Mouse (Mus musculus) C2C12 (cell line): ENCODE measurements at regions not wholly inside any gene's neighbourhood (a gene's known extent, or its start where the extent isn't known, plus 50 kb on each side); places are given as distances from the start of the nearest gene placed in this dataset.

Experiments
- H3K27me3 ChIP-seq: one replicate; pipeline ENCODE4 v1.6.1; 2011; ENCODE audit not compliant: control insufficient read depth, insufficient read depth, insufficient read length
- H3K36me3 ChIP-seq: one replicate; pipeline ENCODE4 v1.6.1; 2011; ENCODE audit not compliant: control insufficient read depth, insufficient read depth
- H3K4me3 ChIP-seq: one replicate; pipeline ENCODE4 v1.5.1; 2011; ENCODE audit warnings: mild to moderate bottlenecking, control low read depth; ENCODE audit not compliant: poor library complexity, insufficient read depth, severe bottlenecking
- H3K79me2 ChIP-seq: one replicate; pipeline ENCODE4 v1.6.1; 2011; ENCODE audit not compliant: control insufficient read depth, insufficient read depth
- H3K79me3 ChIP-seq: one replicate; pipeline ENCODE4 v1.6.1; 2011; ENCODE audit warnings: low read depth, control low read depth
- H3ac ChIP-seq: one replicate; pipeline ENCODE3; 2011; ENCODE audit warnings: low read depth; ENCODE audit not compliant: control insufficient read depth, insufficient read length
- CEBPB ChIP-seq: IDR thresholded peaks from one replicate; pipeline ENCODE4 v1.6.1; 2011; ENCODE audit warnings: low read depth, mild to moderate bottlenecking, control low read depth, moderate library complexity
- CTCF ChIP-seq: IDR thresholded peaks from one replicate; pipeline ENCODE4 v1.5.1; 2011; ENCODE audit not compliant: control insufficient read depth, insufficient read depth, insufficient read length
- FOSL1 ChIP-seq: IDR thresholded peaks from one replicate; pipeline ENCODE4 v1.8.0; 2011; ENCODE audit warnings: mild to moderate bottlenecking, low read length; ENCODE audit not compliant: poor library complexity, insufficient read depth, severe bottlenecking
- MAX ChIP-seq: IDR thresholded peaks from one replicate; pipeline ENCODE4 v1.6.1; 2011; ENCODE audit warnings: mild to moderate bottlenecking, control low read depth
- MYOD1 ChIP-seq: IDR thresholded peaks from one replicate; pipeline ENCODE4 v1.6.1; 2011; ENCODE audit warnings: low read depth; ENCODE audit not compliant: control insufficient read depth, insufficient read length
- MYOG ChIP-seq: IDR thresholded peaks from one replicate; pipeline ENCODE4 v1.6.1; 2011; ENCODE audit not compliant: control insufficient read depth, insufficient read length; ENCODE audit errors: extremely low read depth
- USF1 ChIP-seq: IDR thresholded peaks from one replicate; pipeline ENCODE4 v1.6.1; 2011; ENCODE audit warnings: low read depth, mild to moderate bottlenecking, control low read depth, moderate library complexity

DNA sequence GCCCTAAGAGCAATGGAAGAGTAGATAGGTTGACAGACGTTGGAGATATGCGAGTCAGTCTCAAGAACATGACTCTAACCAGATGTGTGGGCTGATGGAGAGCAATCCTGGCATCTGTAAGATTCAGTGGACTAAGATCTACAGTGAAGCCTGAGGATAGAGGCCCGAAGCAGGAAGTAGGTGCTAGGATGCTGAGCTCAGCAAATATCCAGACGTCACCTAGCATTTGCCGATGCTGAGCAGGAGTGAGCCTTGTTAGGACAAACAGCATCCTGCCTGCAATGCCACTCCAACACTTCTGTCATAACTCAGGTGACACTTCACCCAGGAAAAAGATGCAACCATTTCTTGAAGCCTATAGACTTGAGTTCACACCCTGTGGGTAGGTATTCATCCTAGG is 199.8 kb downstream of the Hs3st3b1 start:
- Histone ChIP-seq H3K36me3 (no peaks in the 10 kb centered on the region), H3K4me3 (no peak overlapping the region), H3K27me3 (no peaks in the 10 kb centered on the region), H3K79me3 (no peaks in the 10 kb centered on the region), H3ac (no peak overlapping the region), H3K79me2 (no peaks in the 10 kb centered on the region)
- TF ChIP-seq MYOD1 (no peak), CEBPB (no peak), USF1 (no peak), MYOG (no peak), FOSL1 (no peak), MAX (no peak)

DNA sequence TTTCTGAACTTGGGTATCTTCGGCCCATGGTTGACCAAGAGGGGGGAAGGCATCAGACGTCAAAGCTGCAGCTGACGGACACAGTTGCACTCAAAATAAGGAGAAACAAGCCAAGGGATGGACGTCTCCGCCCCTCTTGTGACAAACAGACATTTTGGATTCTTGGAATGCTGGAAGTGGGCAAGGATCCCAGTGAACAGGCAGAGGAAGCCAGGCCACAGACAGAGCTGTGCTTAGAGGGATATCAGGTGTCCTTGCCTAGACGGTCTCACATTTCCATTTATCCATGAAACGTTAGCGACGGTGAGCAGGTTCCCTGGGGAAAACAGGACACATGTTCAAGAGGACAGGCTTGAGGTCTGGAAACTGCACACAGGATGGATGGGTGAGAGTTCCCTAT is 191.2 kb downstream of the Hs3st3b1 start:
- Histone ChIP-seq H3K36me3 (no peaks in the 10 kb centered on the region), H3K4me3 (no peak overlapping the region), H3K27me3 (no peaks in the 10 kb centered on the region), H3K79me3 (no peaks in the 10 kb centered on the region), H3K79me2 (no peaks in the 10 kb centered on the region), H3ac (no peak overlapping the region)
- no peak for TF ChIP-seq FOSL1
- no peak for TF ChIP-seq USF1
- no peak for TF ChIP-seq MYOG
- TF ChIP-seq CEBPB: no peak

DNA sequence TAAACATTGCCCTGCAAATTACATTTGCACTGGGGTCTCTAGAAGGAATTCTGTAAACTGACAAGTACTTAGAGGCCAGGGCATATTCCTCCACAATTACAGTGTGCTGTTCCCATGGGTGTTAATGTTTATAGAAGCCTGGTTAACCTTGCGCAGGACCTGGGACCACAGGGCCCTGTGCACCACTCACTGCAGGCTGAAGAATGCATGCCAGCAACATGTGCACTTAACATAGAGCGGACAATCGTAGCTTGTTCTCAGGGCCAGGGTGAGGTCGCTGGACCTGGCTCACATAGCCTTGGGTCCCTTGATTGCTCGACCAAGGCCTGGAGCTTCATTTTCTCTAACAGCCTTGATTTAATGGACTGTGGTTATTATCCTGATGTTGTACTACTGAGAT is 168.8 kb downstream of the Hs3st3b1 start:
- H3K79me3 ChIP-seq: no peaks in the 10 kb centered on the region
- H3K4me3 ChIP-seq: no peak overlapping the region
- H3K36me3 ChIP-seq: no peaks in the 10 kb centered on the region
- no peak overlapping the region for H3ac ChIP-seq
- TF ChIP-seq MYOG (no peak), MAX (no peak), MYOD1 (no peak), FOSL1 (no peak), CEBPB (no peak), USF1 (no peak), CTCF (no peak)
- H3K79me2 ChIP-seq: no peaks in the 10 kb centered on the region
- no peaks in the 10 kb centered on the region for H3K27me3 ChIP-seq

DNA sequence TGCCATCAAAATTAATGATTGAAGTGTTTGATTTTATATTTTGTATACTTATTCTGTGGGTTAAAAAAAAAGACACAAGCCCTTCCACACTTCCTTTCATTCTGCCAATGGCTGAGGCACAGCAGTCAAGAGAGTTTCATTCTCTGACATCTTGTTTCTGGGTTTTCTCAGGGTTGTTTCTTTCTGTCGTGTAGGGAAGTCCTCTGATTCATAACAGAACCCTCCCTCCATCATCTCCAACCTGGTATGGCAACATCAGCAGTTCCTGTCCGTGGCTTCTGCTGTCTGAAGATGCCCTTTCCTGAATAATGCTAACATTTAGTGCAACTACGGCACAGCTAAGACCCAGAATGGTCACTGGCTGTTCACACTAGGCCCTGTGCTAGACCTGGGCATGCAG is 167.3 kb downstream of the Hs3st3b1 start:
- Histone ChIP-seq H3K79me3 (no peaks in the 10 kb centered on the region), H3K79me2 (no peaks in the 10 kb centered on the region), H3K36me3 (no peaks in the 10 kb centered on the region), H3K4me3 (no peak overlapping the region), H3K27me3 (no peaks in the 10 kb centered on the region), H3ac (no peak overlapping the region)
- TF ChIP-seq MYOD1 (no peak), MAX (no peak), CEBPB (no peak), MYOG (no peak), FOSL1 (no peak), USF1 (no peak), CTCF (no peak)

DNA sequence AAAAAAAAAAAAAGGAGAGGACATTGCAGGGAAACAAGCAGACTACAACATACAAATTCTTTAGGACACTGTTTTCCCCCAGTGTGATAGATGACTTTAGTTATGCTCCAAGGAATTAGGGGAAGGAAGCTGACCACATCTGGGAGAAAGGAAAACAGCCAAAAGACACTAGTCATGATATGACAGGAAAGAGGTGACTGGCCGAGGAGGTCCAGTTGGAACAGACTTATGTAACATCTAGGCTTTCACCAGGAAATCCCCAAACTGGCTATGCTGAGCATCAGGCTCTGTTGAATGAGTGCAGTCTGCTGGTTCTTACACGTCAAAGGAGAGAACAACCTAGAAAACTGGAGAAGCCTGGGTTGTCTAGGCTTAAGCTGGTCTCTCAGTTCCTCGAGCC is 163.8 kb downstream of the Hs3st3b1 start:
- Histone ChIP-seq H3K36me3 (no peaks in the 10 kb centered on the region), H3K27me3 (no peaks in the 10 kb centered on the region), H3K79me3 (no peaks in the 10 kb centered on the region), H3K79me2 (no peaks in the 10 kb centered on the region), H3ac (no peak overlapping the region), H3K4me3 (no peak overlapping the region)
- TF ChIP-seq CEBPB: no peak
- no peak for TF ChIP-seq USF1
- TF ChIP-seq CTCF: no peak
- no peak for TF ChIP-seq MYOD1
- no peak for TF ChIP-seq MYOG
- TF ChIP-seq MAX: no peak
- TF ChIP-seq FOSL1: no peak

DNA sequence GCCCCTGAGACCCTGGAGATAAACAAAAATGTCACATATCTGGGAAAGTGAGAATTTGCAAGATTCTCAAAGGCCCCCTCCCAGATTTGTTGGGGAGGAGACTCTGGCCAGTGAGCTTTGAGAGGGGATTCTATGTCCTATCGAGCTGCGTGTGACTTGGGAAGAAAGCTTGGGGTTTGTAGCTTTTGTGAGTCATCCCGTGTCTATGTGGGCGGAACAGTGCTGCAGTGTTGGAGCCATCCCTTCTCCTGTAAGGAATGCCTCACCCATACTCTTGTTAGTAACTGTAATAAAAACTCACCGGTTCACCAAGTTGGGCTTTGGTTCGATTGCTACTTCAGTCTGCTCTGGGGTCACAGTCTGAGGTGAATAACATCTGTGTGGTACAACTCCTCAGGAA is 160.5 kb downstream of the Hs3st3b1 start:
- H3K4me3 ChIP-seq: no peak overlapping the region
- no peak overlapping the region for H3ac ChIP-seq
- H3K79me2 ChIP-seq: no peaks in the 10 kb centered on the region
- no peaks in the 10 kb centered on the region for H3K36me3 ChIP-seq
- no peak for TF ChIP-seq MYOD1
- TF ChIP-seq FOSL1: peak; percentile 41
- no peaks in the 10 kb centered on the region for H3K27me3 ChIP-seq
- no peaks in the 10 kb centered on the region for H3K79me3 ChIP-seq
